Mouse (Mus musculus): Measurements from ENCODE around the gene Ptprr. TPM values are rescaled to one million over a fixed set of nuclear protein-coding genes. Genes with fewer than 3 reads are reported as not detected.

Ptprr gene
- total and polyA plus RNA-seq, 2 experiments from 2014 or later = 0.31 to 0.75 TPM

- Histone ChIP-seq H3K27me3 (ENCODE audit: control insufficient read depth, insufficient read depth, low read length) (no peaks in the 10 kb centered on the region), H3K4me2 (ENCODE audit: low read depth, low read length) (peak overlapping the region; percentile 16; the same call in 1 of the 2 replicates), H3K4me1 (ENCODE audit: control insufficient read depth, insufficient read depth) (0 out of 2 replicates have a peak, but pooled peaks cover 6% of the 10 kb centered on the region), H3K27ac (ENCODE audit: low read depth) (no peak overlapping the region), H3K36me3 (replicated peaks; ENCODE audit: control insufficient read depth, insufficient read depth, low read length) (no peaks in the 10 kb centered on the region), H3K4me3 (ENCODE audit: low read depth, low read length) (no peak overlapping the region), H3K9ac (replicated peaks; ENCODE audit: low read depth, low read length) (no peak overlapping the region), H3K9me3 (replicated peaks; ENCODE audit: control insufficient read depth, low read length) (no peaks in the 10 kb centered on the region)
- DNase-seq (ENCODE audit: low spot score) (no peak), ATAC-seq (ENCODE audit: insufficient read depth, low read depth) (no peak)
- TF ChIP-seq CTCF (IDR thresholded peaks at IDR 0.05; ENCODE audit: low read depth) (peak; percentile 25; the same call in 1 of the 2 replicates), EP300 (IDR thresholded peaks at IDR 0.05; ENCODE audit: low read depth) (no peak)
- 15% methylated on average over 14 of the region's 14 CpGs for WGBS
Observed at GRCm38 (mm10) chr10:116196596-116197415, 178.8 kb downstream of the Ptprr start.

GRCm38 (mm10) chr10:116197416-116197939 lies 179.5 kb downstream of the Ptprr start:
- no peak for TF ChIP-seq EP300 (IDR thresholded peaks at IDR 0.05; ENCODE audit: low read depth)
- TF ChIP-seq CTCF (IDR thresholded peaks at IDR 0.05; ENCODE audit: low read depth) = peak; percentile 71
- no peak overlapping the region for H3K27ac ChIP-seq (ENCODE audit: low read depth)
- H3K4me1 ChIP-seq (ENCODE audit: control insufficient read depth, insufficient read depth) = 0 out of 2 replicates have a peak, but pooled peaks cover 6% of the 10 kb centered on the region
- DNase-seq (ENCODE audit: low spot score) = peak; percentile 70
- no peaks in the 10 kb centered on the region for H3K27me3 ChIP-seq (ENCODE audit: control insufficient read depth, insufficient read depth, low read length)
- H3K9me3 ChIP-seq (replicated peaks; ENCODE audit: control insufficient read depth, low read length) = no peaks in the 10 kb centered on the region
- no peak overlapping the region for H3K4me3 ChIP-seq (ENCODE audit: low read depth, low read length)
- 18% methylated on average over 4 of the region's 4 CpGs for WGBS
- peak overlapping the region; percentile 16; the same call in 1 of the 2 replicates for H3K4me2 ChIP-seq (ENCODE audit: low read depth, low read length)
- no peak; the same call in 1 of the 2 replicates for ATAC-seq (ENCODE audit: insufficient read depth, low read depth)
- H3K36me3 ChIP-seq (replicated peaks; ENCODE audit: control insufficient read depth, insufficient read depth, low read length) = no peaks in the 10 kb centered on the region
- no peak overlapping the region for H3K9ac ChIP-seq (replicated peaks; ENCODE audit: low read depth, low read length)

- peak; percentile 32 for DNase-seq (ENCODE audit: low spot score)
- no peak overlapping the region for H3K27ac ChIP-seq (ENCODE audit: low read depth)
- no peak overlapping the region for H3K4me2 ChIP-seq (ENCODE audit: low read depth, low read length)
- TF ChIP-seq CTCF (IDR thresholded peaks at IDR 0.05; ENCODE audit: low read depth) (peak; percentile 72), EP300 (IDR thresholded peaks at IDR 0.05; ENCODE audit: low read depth) (no peak)
- no peak for ATAC-seq (ENCODE audit: insufficient read depth, low read depth)
- H3K4me1 ChIP-seq (ENCODE audit: control insufficient read depth, insufficient read depth) = 0 out of 2 replicates have a peak, but pooled peaks cover 6% of the 10 kb centered on the region
- H3K27me3 ChIP-seq (ENCODE audit: control insufficient read depth, insufficient read depth, low read length) = no peaks in the 10 kb centered on the region
- no peaks in the 10 kb centered on the region for H3K9me3 ChIP-seq (replicated peaks; ENCODE audit: control insufficient read depth, low read length)
- H3K36me3 ChIP-seq (replicated peaks; ENCODE audit: control insufficient read depth, insufficient read depth, low read length) = no peaks in the 10 kb centered on the region
- H3K9ac ChIP-seq (replicated peaks; ENCODE audit: low read depth, low read length) = no peak overlapping the region
- no peak overlapping the region for H3K4me3 ChIP-seq (ENCODE audit: low read depth, low read length)
- 21% methylated on average over 5 of the region's 5 CpGs for WGBS
Observed at GRCm38 (mm10) chr10:116199035-116199434, 181.0 kb downstream of the Ptprr start.

GRCm38 (mm10) chr10:116201542-116201941 lies 183.5 kb downstream of the Ptprr start:
- Histone ChIP-seq H3K36me3 (replicated peaks; ENCODE audit: control insufficient read depth, insufficient read depth, low read length) (no peaks in the 10 kb centered on the region), H3K4me2 (ENCODE audit: low read depth, low read length) (no peak overlapping the region)

GRCm38 (mm10) chr10:116205580-116206358 lies 187.8 kb downstream of the Ptprr start:
- WGBS = 34% methylated on average over 15 of the region's 15 CpGs
- peak; percentile 46 for DNase-seq (ENCODE audit: low spot score)

More at GRCm38 (mm10) chr10:116201542-116201941, 183.5 kb downstream of the Ptprr start:
- ATAC-seq (ENCODE audit: insufficient read depth, low read depth) (no peak), DNase-seq (ENCODE audit: low spot score) (no peak)
- Histone ChIP-seq H3K27me3 (ENCODE audit: control insufficient read depth, insufficient read depth, low read length) (no peaks in the 10 kb centered on the region), H3K9me3 (replicated peaks; ENCODE audit: control insufficient read depth, low read length) (no peaks in the 10 kb centered on the region), H3K4me3 (ENCODE audit: low read depth, low read length) (no peak overlapping the region), H3K4me1 (ENCODE audit: control insufficient read depth, insufficient read depth) (no peaks in the 10 kb centered on the region), H3K27ac (ENCODE audit: low read depth) (no peak overlapping the region), H3K9ac (replicated peaks; ENCODE audit: low read depth, low read length) (no peak overlapping the region)
- WGBS = 60% methylated on average over 8 of the region's 8 CpGs
- no peak for TF ChIP-seq CTCF (IDR thresholded peaks at IDR 0.05; ENCODE audit: low read depth)
- TF ChIP-seq EP300 (IDR thresholded peaks at IDR 0.05; ENCODE audit: low read depth) = no peak

More at GRCm38 (mm10) chr10:116205580-116206358, 187.8 kb downstream of the Ptprr start:
- TF ChIP-seq EP300 (IDR thresholded peaks at IDR 0.05; ENCODE audit: low read depth) (peak; percentile 70), CTCF (IDR thresholded peaks at IDR 0.05; ENCODE audit: low read depth) (no peak)
- no peak overlapping the region for H3K9ac ChIP-seq (replicated peaks; ENCODE audit: low read depth, low read length)
- peak overlapping the region; percentile 83 for H3K27ac ChIP-seq (ENCODE audit: low read depth)
- no peak overlapping the region for H3K4me2 ChIP-seq (ENCODE audit: low read depth, low read length)
- no peaks in the 10 kb centered on the region for H3K4me1 ChIP-seq (ENCODE audit: control insufficient read depth, insufficient read depth)
- H3K27me3 ChIP-seq (ENCODE audit: control insufficient read depth, insufficient read depth, low read length) = no peaks in the 10 kb centered on the region
- H3K9me3 ChIP-seq (replicated peaks; ENCODE audit: control insufficient read depth, low read length) = no peaks in the 10 kb centered on the region
- peak; percentile 59 for ATAC-seq (ENCODE audit: insufficient read depth, low read depth)
- no peaks in the 10 kb centered on the region for H3K36me3 ChIP-seq (replicated peaks; ENCODE audit: control insufficient read depth, insufficient read depth, low read length)
- no peak overlapping the region for H3K4me3 ChIP-seq (ENCODE audit: low read depth, low read length)

Measured in heart, postnatal 0 days (tissue).